Mouse (Mus musculus) hindbrain, embryonic 14.5 days (tissue): ENCODE measurements at regions not wholly inside any gene's neighbourhood (a gene's known extent, or its start where the extent isn't known, plus 50 kb on each side); places are given as distances from the start of the nearest gene placed in this dataset.
A peak's percentile ranks its signal among the peaks of the same experiment; 100 is the strongest.
"Not testable (repeated sequence)": the region's sequence is repeated elsewhere in the genome, so short reads cannot be mapped to it uniquely, and the experiment has no call there.

ENCODE experiments used
- ATAC-seq: fragments of 200-750 bp; cut with Nextera tagmentation; 2 replicates; pipeline ENCODE4 v1.8.0; 2017; ENCODE audit warnings: moderate number of reproducible peaks, mild to moderate bottlenecking, moderate TSS enrichment, moderate library complexity; ENCODE audit not compliant: low FRiP score
- DNase-seq: peaks from one replicate; pipeline ENCODE4 v3.0.0-alpha.2; 2015; ENCODE audit warnings: low spot score
- H3K27ac ChIP-seq: fragments of 300-500 bp; sonication (generic); 2 replicates; pipeline ENCODE4 v1.5.1; 2014; ENCODE audit warnings: mild to moderate bottlenecking, moderate library complexity
- H3K27me3 ChIP-seq: fragments of 300-500 bp; sonication (generic); 2 replicates; pipeline ENCODE4 v1.6.1; 2014; ENCODE audit warnings: mild to moderate bottlenecking, low read length, mixed read lengths; ENCODE audit not compliant: control insufficient read depth, insufficient read depth
- H3K36me3 ChIP-seq: fragments of 300-500 bp; sonication (generic); replicated peaks from 2 replicates; pipeline ENCODE4 v1.6.1; 2014; ENCODE audit not compliant: control insufficient read depth, insufficient read depth
- H3K4me1 ChIP-seq: fragments of 300-500 bp; sonication (generic); replicated peaks from 2 replicates; pipeline ENCODE4 v1.6.1; 2014; ENCODE audit warnings: antibody characterized with exemption, low read length, mixed read lengths; ENCODE audit not compliant: control insufficient read depth, insufficient read depth
- H3K4me2 ChIP-seq: fragments of 300-500 bp; sonication (generic); replicated peaks from 2 replicates; pipeline ENCODE4 v1.6.1; 2014; ENCODE audit warnings: mild to moderate bottlenecking, moderate library complexity
- H3K4me3 ChIP-seq: fragments of 300-500 bp; sonication (generic); replicated peaks from 2 replicates; pipeline ENCODE4 v1.5.1; 2014; ENCODE audit warnings: mild to moderate bottlenecking, low read length
- H3K9ac ChIP-seq: fragments of 300-500 bp; sonication (generic); 2 replicates; pipeline ENCODE4 v1.6.1; 2014
- H3K9me3 ChIP-seq: fragments of 300-500 bp; sonication (generic); 2 replicates; pipeline ENCODE4 v1.6.1; 2016; ENCODE audit warnings: low read length; ENCODE audit not compliant: control insufficient read depth
- WGBS: fragments of 180-500 bp; shearing (Covaris S2); extraction: QIAGEN DNeasy Blood & Tissue Kit; methylation state at CpG from one replicate; pipeline ENCODE4 v1.1.7; 2014; 5-methylcytosine and 5-hydroxymethylcytosine counted together

GRCm38 (mm10) chr2:57185151-57185550 is 52.3 kb upstream of the Gpd2 start:
- no peak overlapping the region for H3K4me3 ChIP-seq
- no peaks in the 10 kb centered on the region for H3K9me3 ChIP-seq
- H3K9ac ChIP-seq: no peak overlapping the region
- no peak overlapping the region for H3K27ac ChIP-seq
- H3K4me1 ChIP-seq: no peaks in the 10 kb centered on the region
- WGBS: 8% methylated on average over 1 of the region's 1 CpGs
- no peak overlapping the region for H3K4me2 ChIP-seq
- DNase-seq (no peak), ATAC-seq (no peak)
- no peaks in the 10 kb centered on the region for H3K27me3 ChIP-seq
- no peaks in the 10 kb centered on the region for H3K36me3 ChIP-seq

- ATAC-seq, H3K4me1 ChIP-seq, DNase-seq, H3K36me3 ChIP-seq, H3K4me3 ChIP-seq, H3K27ac ChIP-seq, H3K27me3 ChIP-seq, H3K9ac ChIP-seq, H3K4me2 ChIP-seq, H3K9me3 ChIP-seq: not testable (repeated sequence)
- 68% methylated on average over 3 of the region's 3 CpGs for WGBS
Measured at GRCm38 (mm10) chr2:57183108-57183507, 54.3 kb upstream of the Gpd2 start.

DNA sequence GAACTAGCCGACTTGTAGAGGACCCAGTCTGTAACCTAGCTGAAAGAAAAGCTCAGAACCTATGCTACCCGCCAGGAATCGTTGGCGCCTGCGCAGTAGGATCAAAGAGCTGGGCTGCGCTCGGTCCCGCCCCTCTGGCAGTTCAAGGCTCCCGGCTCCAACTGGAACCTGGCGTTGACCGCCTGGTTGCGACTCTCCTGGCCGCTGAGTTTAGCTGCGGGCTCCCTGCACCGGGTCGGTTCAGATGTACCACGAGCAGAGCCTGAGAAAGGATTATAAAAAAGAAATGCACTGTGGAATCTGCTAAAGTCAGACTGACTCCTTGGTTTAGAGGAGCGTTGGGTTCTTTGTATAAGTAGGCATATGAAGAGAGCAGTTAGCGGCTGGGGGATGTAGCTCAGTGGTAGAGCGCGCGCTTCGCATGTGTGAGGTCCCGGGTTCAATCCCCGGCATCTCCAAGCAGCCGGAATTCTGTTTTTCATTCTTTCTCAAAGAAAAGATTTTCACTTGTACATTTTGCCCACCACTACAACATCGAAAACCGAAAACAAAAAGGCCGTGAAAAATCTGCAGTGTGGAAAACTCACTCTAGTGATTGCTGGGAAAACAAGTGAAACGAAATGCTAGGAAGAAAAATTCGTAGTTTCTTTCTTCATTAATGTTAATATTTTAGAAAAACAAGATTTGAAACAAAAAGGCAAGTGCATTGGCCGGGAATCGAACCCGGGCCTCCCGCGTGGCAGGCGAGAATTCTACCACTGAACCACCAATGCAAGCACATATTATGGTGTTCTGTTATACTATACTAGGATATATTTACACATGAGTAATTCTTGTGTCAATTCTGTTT is 55.5 kb upstream of the Gpd2 start:
- Histone ChIP-seq H3K4me3 (peak overlapping the region; percentile 41), H3K9me3 (no peaks in the 10 kb centered on the region), H3K9ac (peak overlapping the region; percentile 50), H3K4me2 (peak overlapping the region; percentile 45), H3K36me3 (no peaks in the 10 kb centered on the region), H3K4me1 (no peaks in the 10 kb centered on the region), H3K27ac (peak overlapping the region; percentile 73), H3K27me3 (no peaks in the 10 kb centered on the region)
- WGBS: under 1% methylated on average over 37 of the region's 37 CpGs
- peak; percentile 99 for DNase-seq
- peak; percentile 99 for ATAC-seq

- 18% methylated on average over 4 of the region's 4 CpGs for WGBS
- H3K27ac ChIP-seq: no peak overlapping the region
- no peak for DNase-seq
- H3K27me3 ChIP-seq: no peaks in the 10 kb centered on the region
- H3K4me2 ChIP-seq: peak overlapping the region; percentile 45
- no peak; the same call in 1 of the 2 replicates for ATAC-seq
- no peaks in the 10 kb centered on the region for H3K36me3 ChIP-seq
- no peaks in the 10 kb centered on the region for H3K9me3 ChIP-seq
- H3K9ac ChIP-seq: peak overlapping the region; percentile 50
- peak overlapping the region; percentile 41 for H3K4me3 ChIP-seq
- H3K4me1 ChIP-seq: no peaks in the 10 kb centered on the region
Measured at GRCm38 (mm10) chr2:57181350-57181691, 56.1 kb upstream of the Gpd2 start.

- H3K27ac ChIP-seq: no peak overlapping the region
- H3K9ac ChIP-seq: no peak overlapping the region
- no peak for DNase-seq
- WGBS: 88% methylated on average over 6 of the region's 6 CpGs
- no peak for ATAC-seq
- H3K4me1 ChIP-seq: no peaks in the 10 kb centered on the region
- H3K9me3 ChIP-seq: no peaks in the 10 kb centered on the region
- H3K27me3 ChIP-seq: no peaks in the 10 kb centered on the region
- no peak overlapping the region for H3K4me3 ChIP-seq
- H3K36me3 ChIP-seq: no peaks in the 10 kb centered on the region
- no peak overlapping the region for H3K4me2 ChIP-seq
Measured at GRCm38 (mm10) chr2:57178056-57178455, 54.3 kb upstream of the Nr4a2 start.

DNA sequence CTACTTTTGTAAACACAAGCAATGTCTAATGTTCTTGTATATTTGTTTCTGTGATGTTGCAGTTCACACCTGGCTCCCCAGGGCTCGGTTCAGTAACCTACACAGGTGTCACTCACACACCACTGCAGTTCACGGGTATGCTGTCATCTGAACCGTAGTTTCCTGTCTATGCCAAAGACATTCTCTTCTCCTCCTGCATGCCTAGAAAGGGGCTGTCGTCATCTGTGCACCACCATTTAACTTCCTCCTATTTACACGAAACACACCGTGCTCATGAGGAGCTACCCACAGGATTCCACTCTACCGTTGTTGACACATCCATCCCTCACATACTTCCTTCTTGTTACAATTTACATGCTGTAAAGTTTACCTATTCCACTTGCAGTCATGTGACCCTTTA is 52.7 kb upstream of the Nr4a2 start:
- 91% methylated on average over 7 of the region's 7 CpGs for WGBS

GRCm38 (mm10) chr2:57175219-57175618 is 51.4 kb upstream of the Nr4a2 start:
- Histone ChIP-seq H3K27me3 (no peaks in the 10 kb centered on the region), H3K36me3 (no peaks in the 10 kb centered on the region), H3K4me2 (no peak overlapping the region), H3K4me1 (no peaks in the 10 kb centered on the region), H3K9ac (no peak overlapping the region), H3K27ac (no peak overlapping the region), H3K4me3 (no peak overlapping the region), H3K9me3 (no peaks in the 10 kb centered on the region)
- no peak for DNase-seq
- ATAC-seq: no peak
- WGBS: 79% methylated on average over 1 of the region's 1 CpGs

More for the DNA sequence above, 52.7 kb upstream of the Nr4a2 start:
- Histone ChIP-seq H3K9me3 (no peaks in the 10 kb centered on the region), H3K27me3 (no peaks in the 10 kb centered on the region), H3K9ac (no peak overlapping the region), H3K4me2 (no peak overlapping the region), H3K27ac (no peak overlapping the region), H3K36me3 (no peaks in the 10 kb centered on the region), H3K4me3 (no peak overlapping the region), H3K4me1 (no peaks in the 10 kb centered on the region)
- no peak for DNase-seq
- no peak for ATAC-seq
